34 mouse cellular contexts compared by ENCODE assay signal in genomic region chr19:45205311-45206105, GRCm38 (mm10). TPM values are rescaled to one million over a fixed set of nuclear protein-coding genes. Genes with fewer than 3 reads are reported as not detected.
DNase-seq lines count a peak whose midpoint lies in the region; ATAC-seq and TF ChIP-seq lines count a peak whose summit lies in the region.
"Had no signal": no experiment of that assay in that cellular context is flagged by ENCODE, and none has a peak within 500 bp of the region (broad histone marks: within the 10 kb centered on the region; RNA-seq: fewer than 3 reads in every experiment).

No protein-coding gene starts in this region.

- no peaks in the 10 kb centered on the region for H3K4me1 ChIP-seq in liver, embryonic 12.5 days
- H3K4me1 ChIP-seq in MEL (ENCODE audit: control insufficient read depth in 1 of 2, insufficient read depth in 2 of 2, low read length in 2 of 2), result peaks cover 0 to 10% of the 10 kb centered on the region in 2 experiments; a peak in 3 of 4 replicates
- no peaks in the 10 kb centered on the region for H3K4me1 ChIP-seq in stomach, postnatal 0 days (replicated peaks; ENCODE audit: control insufficient read depth, insufficient read depth)
- H3K4me1 ChIP-seq: midbrain, embryonic 15.5 days had no signal

- 0 out of 2 replicates have a peak, but pooled peaks cover 8% of the 10 kb centered on the region for H3K9me3 ChIP-seq in liver, embryonic 12.5 days (replicated peaks)
- no peaks in the 10 kb centered on the region for H3K9me3 ChIP-seq in MEL (replicated peaks; ENCODE audit: insufficient read depth, low read length)
- no peaks in the 10 kb centered on the region for H3K9me3 ChIP-seq in stomach, postnatal 0 days (ENCODE audit: control insufficient read depth, low read length)
- H3K9me3 ChIP-seq: midbrain, embryonic 15.5 days had no signal

- TF ChIP-seq CTCF in MEL (IDR thresholded peaks at IDR 0.05 in 2 of 3, conservative IDR thresholded peaks at IDR 0.05 in 1 of 3; ENCODE audit: control insufficient read depth in 1 of 3, insufficient read depth in 1 of 3, low read depth in 2 of 3, low read length in 3 of 3, poor library complexity in 1 of 3, severe bottlenecking in 1 of 3), result no peak
- no peak for TF ChIP-seq CTCF in stomach, postnatal 0 days (IDR thresholded peaks at IDR 0.05; ENCODE audit: low read depth)

- no peak overlapping the region for H3K27ac ChIP-seq in liver, embryonic 12.5 days
- no peak overlapping the region for H3K27ac ChIP-seq in MEL (ENCODE audit: control insufficient read depth, low read depth, low read length)
- no peak overlapping the region for H3K27ac ChIP-seq in stomach, postnatal 0 days (replicated peaks)
- H3K27ac ChIP-seq: heart, adult 2 months; hindbrain, embryonic 14.5 days; layer of hippocampus, adult 2 months; midbrain, embryonic 15.5 days had no signal

- no peak overlapping the region for H3K4me2 ChIP-seq in liver, embryonic 12.5 days
- no peak overlapping the region for H3K4me2 ChIP-seq in stomach, postnatal 0 days (replicated peaks; ENCODE audit: low read depth)
- H3K4me2 ChIP-seq: heart, embryonic 12.5 days; hindbrain, embryonic 14.5 days; midbrain, embryonic 15.5 days had no signal

- DNase-seq in liver (peak; percentile 7), MEL (ENCODE audit: low read depth, low spot score) (peak; percentile 29), MN1 (ENCODE audit: low spot score) (no peak)
- peak; percentile 59 for DNase-seq in brain, adult 2 months (ENCODE audit: low read depth, low spot score)
- no peak for DNase-seq in stomach, postnatal 0 days (ENCODE audit: low spot score)
- no peak for DNase-seq in layer of hippocampus, adult 9-10 months (ENCODE audit: low spot score)
- DNase-seq: adrenal gland, postnatal 14 days; B cell, adult 2 months; cerebellum, adult 18-20 months; cerebellum, postnatal 10 days; gastrocnemius, postnatal 36 days; heart, adult 2 months; kidney, postnatal 36 days; left cerebral cortex, postnatal 4 days; lung, postnatal 36 days; right cerebral cortex, postnatal 25 days; spleen, adult 18-20 months; thymus, postnatal 14 days had no signal

- no peak overlapping the region for H3K9ac ChIP-seq in liver, embryonic 12.5 days
- no peak overlapping the region for H3K9ac ChIP-seq in MEL (ENCODE audit: control insufficient read depth, low read depth, low read length, poor library complexity, severe bottlenecking)
- no peak overlapping the region for H3K9ac ChIP-seq in stomach, postnatal 0 days (ENCODE audit: low read length)
- H3K9ac ChIP-seq: heart, embryonic 12.5 days; hindbrain, embryonic 14.5 days; midbrain, embryonic 15.5 days had no signal

- H3K36me3 ChIP-seq in liver, embryonic 12.5 days, result no peaks in the 10 kb centered on the region
- no peaks in the 10 kb centered on the region for H3K36me3 ChIP-seq in MEL (ENCODE audit: control insufficient read depth in 1 of 2, insufficient read depth in 2 of 2, low read length in 2 of 2)
- H3K36me3 ChIP-seq in stomach, postnatal 0 days (ENCODE audit: control insufficient read depth, insufficient read depth, low read length), result no peaks in the 10 kb centered on the region
- H3K36me3 ChIP-seq: heart, embryonic 12.5 days; midbrain, embryonic 15.5 days had no signal

- no peak for ATAC-seq in liver, embryonic 12.5 days
- 0 out of 2 replicates have a peak, but pooled peaks have one; percentile 45 for ATAC-seq in stomach, postnatal 0 days (ENCODE audit: low FRiP score, low TSS enrichment)
- ATAC-seq: forebrain, embryonic 14.5 days; intestine, postnatal 0 days; midbrain, embryonic 15.5 days had no signal

- no peak for TF ChIP-seq EP300 in MEL (IDR thresholded peaks at IDR 0.05; ENCODE audit: low read depth in 1 of 2, low read length in 2 of 2)
- no peak for TF ChIP-seq EP300 in stomach, postnatal 0 days (optimal IDR thresholded peaks at IDR 0.05)

- no peak overlapping the region for H3K4me3 ChIP-seq in liver, embryonic 12.5 days
- H3K4me3 ChIP-seq in MEL (ENCODE audit: control insufficient read depth in 1 of 2, insufficient read depth in 1 of 2, low read depth in 2 of 2, low read length in 2 of 2), result no peak overlapping the region
- no peak overlapping the region for H3K4me3 ChIP-seq in stomach, postnatal 0 days (ENCODE audit: low read depth, low read length)
- H3K4me3 ChIP-seq: erythroblast, embryonic 14.5 days; heart, adult 2 months; heart, embryonic 12.5 days; layer of hippocampus, adult 2 months; midbrain, embryonic 15.5 days had no signal

- 61% methylated on average over 3 of the region's 3 CpGs for WGBS in liver, embryonic 12.5 days (ENCODE audit: insufficient replicate concordance)
- 77% methylated on average over 3 of the region's 3 CpGs for WGBS in stomach, postnatal 0 days

- TF ChIP-seq POLR2A in MEL (IDR thresholded peaks at IDR 0.05; ENCODE audit: control insufficient read depth in 1 of 2, insufficient read depth in 1 of 2, low read depth in 1 of 2, low read length in 2 of 2, poor library complexity in 1 of 2), result no peak

- TF ChIP-seq RAD21 in MEL (IDR thresholded peaks at IDR 0.05; ENCODE audit: low read depth, low read length), result no peak

- peaks cover 48% of the 10 kb centered on the region for H3K27me3 ChIP-seq in liver, embryonic 12.5 days (replicated peaks)
- no peaks in the 10 kb centered on the region for H3K27me3 ChIP-seq in MEL (ENCODE audit: control insufficient read depth in 1 of 2, insufficient read depth in 2 of 2, low read length in 2 of 2)
- H3K27me3 ChIP-seq in stomach, postnatal 0 days (ENCODE audit: control insufficient read depth, insufficient read depth, low read length), result no peaks in the 10 kb centered on the region

- no peaks in the 10 kb centered on the region for H3K79me2 ChIP-seq in MEL (ENCODE audit: control insufficient read depth, insufficient read depth, low read length, poor library complexity)

TF ChIP-seq in MEL, 35 proteins besides CTCF, POLR2A, EP300 and RAD21:
- TF ChIP-seq TBP (IDR thresholded peaks at IDR 0.05; ENCODE audit: low read depth, low read length), result no peak
- TF ChIP-seq GATA1 (IDR thresholded peaks at IDR 0.05; ENCODE audit: low read depth, low read length), result no peak
- no peak for TF ChIP-seq SMC3 (IDR thresholded peaks at IDR 0.05; ENCODE audit: low read depth, low read length)
- TF ChIP-seq MAZ (IDR thresholded peaks at IDR 0.05; ENCODE audit: low read depth, low read length), result no peak
- no peak for TF ChIP-seq ZMIZ1 (IDR thresholded peaks at IDR 0.05; ENCODE audit: low read depth, low read length)
- no peak for TF ChIP-seq CHD1 (IDR thresholded peaks at IDR 0.05; ENCODE audit: low read depth, low read length)
- no peak for TF ChIP-seq ELF1 (IDR thresholded peaks at IDR 0.05; ENCODE audit: low read depth, low read length)

RNA-seq across cellular contexts. Expression of gene Lbx1, which starts 30.1 kb away (rescaled TPM):
- 0.07 and 0.08 TPM in 2 replicates for polyA plus RNA-seq in liver, embryonic 12.5 days (2016; fragmentation: Nextera tagmentation; extraction: Ambion mirVana)
- total RNA-seq in MEL (2012; rRNA removed), result not detected in 2 replicates
- polyA plus RNA-seq in MEL (2012; ENCODE audit: insufficient read depth in 1 of 2, insufficient read length in 2 of 2, low read depth in 1 of 2, low replicate concordance in 2 of 2, missing spikeins in 1 of 2), result not detected
- polyA plus RNA-seq in stomach, postnatal 0 days (2015; fragmentation: Nextera tagmentation; extraction: Ambion mirVana), result 0.04 TPM in 1 of 2 replicates, not detected in the other
- total RNA-seq: adrenal gland, postnatal 14 days; common myeloid progenitor, adult 5-6 weeks; hematopoietic stem cell, adult 5-6 weeks; layer of hippocampus, adult 2 months; layer of hippocampus, postnatal 25 days; left cerebral cortex, postnatal 4 days; neutrophil, adult 5-6 weeks had no signal
- polyA plus RNA-seq: erythroblast, embryonic 14.5 days; forebrain, embryonic 14.5 days; heart, adult 2 months; heart, embryonic 12.5 days; heart, postnatal 0 days; intestine, postnatal 0 days; kidney, embryonic 16.5 days; liver, embryonic 16.5 days; lung, embryonic 16.5 days had no signal

RNA-seq across cellular contexts. Expression of gene Tlx1, which starts 55.0 kb away (rescaled TPM):
- polyA plus RNA-seq in liver, embryonic 12.5 days (2016; fragmentation: Nextera tagmentation; extraction: Ambion mirVana), result not detected in 2 replicates
- total RNA-seq in MEL (2012; rRNA removed), result not detected in 2 replicates
- polyA plus RNA-seq in MEL (2012; ENCODE audit: insufficient read depth in 1 of 2, insufficient read length in 2 of 2, low read depth in 1 of 2, low replicate concordance in 2 of 2, missing spikeins in 1 of 2), result not detected
- polyA plus RNA-seq in stomach, postnatal 0 days (2015; fragmentation: Nextera tagmentation; extraction: Ambion mirVana), result not detected in 2 replicates
- total RNA-seq: common myeloid progenitor, adult 5-6 weeks; gastrocnemius, postnatal 36 days; hematopoietic stem cell, adult 5-6 weeks; layer of hippocampus, adult 2 months; layer of hippocampus, postnatal 25 days; left cerebral cortex, postnatal 4 days; neutrophil, adult 5-6 weeks had no signal
- polyA plus RNA-seq: erythroblast, embryonic 14.5 days; forebrain, embryonic 14.5 days; intestine, postnatal 0 days; kidney, embryonic 16.5 days; lung, embryonic 16.5 days; midbrain, embryonic 15.5 days had no signal

Comparison
In these comparisons a context has a peak if more than half of its experiments do, and no peak if none do; other contexts are left out.
1. DNase-seq: peak in liver (single experiment), MEL (single experiment) and brain, adult 2 months (single experiment); none in stomach, postnatal 0 days (single experiment), MN1 (single experiment) and layer of hippocampus, adult 9-10 months (single experiment).